Mouse (Mus musculus) hindbrain, embryonic 14.5 days (tissue): ENCODE results near the gene Nid2. TPM values are rescaled to one million over a fixed set of nuclear protein-coding genes. Genes with fewer than 3 reads are reported as not detected.

Experiments
- ATAC-seq: fragments of 200-750 bp; cut with Nextera tagmentation; 2 replicates; pipeline ENCODE4 v1.8.0; 2017; ENCODE audit warnings: moderate number of reproducible peaks, mild to moderate bottlenecking, moderate TSS enrichment, moderate library complexity; ENCODE audit not compliant: low FRiP score
- DNase-seq: peaks from one replicate; pipeline ENCODE4 v3.0.0-alpha.2; 2015; ENCODE audit warnings: low spot score
- H3K27ac ChIP-seq: fragments of 300-500 bp; sonication (generic); 2 replicates; pipeline ENCODE4 v1.5.1; 2014; ENCODE audit warnings: mild to moderate bottlenecking, moderate library complexity
- H3K27me3 ChIP-seq: fragments of 300-500 bp; sonication (generic); 2 replicates; pipeline ENCODE4 v1.6.1; 2014; ENCODE audit warnings: mild to moderate bottlenecking, low read length, mixed read lengths; ENCODE audit not compliant: control insufficient read depth, insufficient read depth
- H3K36me3 ChIP-seq: fragments of 300-500 bp; sonication (generic); replicated peaks from 2 replicates; pipeline ENCODE4 v1.6.1; 2014; ENCODE audit not compliant: control insufficient read depth, insufficient read depth
- H3K4me1 ChIP-seq: fragments of 300-500 bp; sonication (generic); replicated peaks from 2 replicates; pipeline ENCODE4 v1.6.1; 2014; ENCODE audit warnings: antibody characterized with exemption, low read length, mixed read lengths; ENCODE audit not compliant: control insufficient read depth, insufficient read depth
- H3K4me2 ChIP-seq: fragments of 300-500 bp; sonication (generic); replicated peaks from 2 replicates; pipeline ENCODE4 v1.6.1; 2014; ENCODE audit warnings: mild to moderate bottlenecking, moderate library complexity
- H3K4me3 ChIP-seq: fragments of 300-500 bp; sonication (generic); replicated peaks from 2 replicates; pipeline ENCODE4 v1.5.1; 2014; ENCODE audit warnings: mild to moderate bottlenecking, low read length
- H3K9ac ChIP-seq: fragments of 300-500 bp; sonication (generic); 2 replicates; pipeline ENCODE4 v1.6.1; 2014
- H3K9me3 ChIP-seq: fragments of 300-500 bp; sonication (generic); 2 replicates; pipeline ENCODE4 v1.6.1; 2016; ENCODE audit warnings: low read length; ENCODE audit not compliant: control insufficient read depth
- WGBS: fragments of 180-500 bp; shearing (Covaris S2); extraction: QIAGEN DNeasy Blood & Tissue Kit; methylation state at CpG from one replicate; pipeline ENCODE4 v1.1.7; 2014; 5-methylcytosine and 5-hydroxymethylcytosine counted together
- polyA plus RNA-seq: library from polyadenylated mRNA; unstranded; fragments of >200 nt; fragmentation: Nextera tagmentation; extraction: Ambion mirVana; gene quantifications from 2 replicates; pipeline ENCODE4 v1.2.1, GENCODE M21; 2014

The Nid2 gene
- polyA plus RNA-seq, 1 experiment from 2014 or later, result 48.7 TPM

DNA sequence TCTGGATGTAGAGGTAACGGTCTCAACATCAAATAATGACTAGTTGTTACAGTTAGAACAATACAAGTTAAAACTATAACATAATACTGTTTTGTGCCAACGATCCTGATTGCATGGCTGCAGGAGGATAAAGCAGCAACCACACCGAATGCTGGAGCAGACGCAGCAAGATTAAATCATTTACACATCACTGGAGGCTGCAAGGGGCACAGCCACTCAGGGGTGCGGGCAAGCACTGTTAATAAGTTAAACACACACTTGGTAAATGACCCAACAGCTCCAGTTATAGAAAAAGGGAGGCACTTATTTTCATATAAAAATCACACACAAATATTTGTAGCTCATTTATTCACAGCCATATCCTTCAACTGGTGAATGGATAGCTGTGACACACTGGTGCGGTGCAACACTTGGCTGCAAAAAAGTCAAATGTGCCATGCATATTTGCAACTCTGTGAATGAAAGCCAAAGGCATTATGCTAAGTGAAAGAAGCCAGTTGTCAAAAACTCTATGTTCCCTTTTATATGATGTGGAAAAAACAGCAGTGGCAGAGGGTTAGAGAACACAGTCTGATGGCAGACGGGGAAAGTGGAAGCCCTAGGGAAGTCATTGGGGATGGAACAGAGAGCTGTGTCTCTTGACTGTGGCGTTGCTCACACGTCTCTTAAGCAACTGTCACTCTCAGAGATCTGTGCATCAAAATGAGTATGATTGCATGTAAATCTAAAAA lies 11.5 kb upstream of the Nid2 start:
- DNase-seq (no peak), ATAC-seq (no peak)
- WGBS, result 48% methylated on average over 9 of the region's 9 CpGs

GRCm38 (mm10) chr14:19740147-19740738 lies 10.8 kb upstream of the Nid2 start:
- Histone ChIP-seq H3K9me3 (no peaks in the 10 kb centered on the region), H3K4me2 (no peak overlapping the region), H3K36me3 (no peaks in the 10 kb centered on the region), H3K4me1 (no peaks in the 10 kb centered on the region), H3K27ac (no peak overlapping the region), H3K9ac (no peak overlapping the region), H3K4me3 (no peak overlapping the region), H3K27me3 (no peaks in the 10 kb centered on the region)
- ATAC-seq (no peak), DNase-seq (no peak)
- WGBS, result 89% methylated on average over 6 of the region's 6 CpGs

More for the DNA sequence above, 11.5 kb upstream of the Nid2 start:
- Histone ChIP-seq H3K4me3 (no peak overlapping the region), H3K9me3 (no peaks in the 10 kb centered on the region), H3K4me1 (no peaks in the 10 kb centered on the region), H3K27me3 (no peaks in the 10 kb centered on the region), H3K36me3 (no peaks in the 10 kb centered on the region), H3K4me2 (no peak overlapping the region), H3K9ac (no peak overlapping the region), H3K27ac (no peak overlapping the region)

- peaks cover 5% of the 10 kb centered on the region; the same call in 1 of the 2 replicates for H3K27me3 ChIP-seq
- no peaks in the 10 kb centered on the region for H3K36me3 ChIP-seq
- no peaks in the 10 kb centered on the region for H3K9me3 ChIP-seq
- DNase-seq (no peak), ATAC-seq (no peak)
- no peak overlapping the region for H3K4me3 ChIP-seq
- H3K27ac ChIP-seq, result no peak overlapping the region
- H3K9ac ChIP-seq, result no peak overlapping the region
- 88% methylated on average over 5 of the region's 5 CpGs for WGBS
- H3K4me1 ChIP-seq, result no peaks in the 10 kb centered on the region
- H3K4me2 ChIP-seq, result no peak overlapping the region
Observed at GRCm38 (mm10) chr14:19744876-19745275, 6.2 kb upstream of the Nid2 start.

- no peak for ATAC-seq
- WGBS, result 84% methylated on average over 2 of the region's 2 CpGs
- no peaks in the 10 kb centered on the region for H3K36me3 ChIP-seq
Observed at GRCm38 (mm10) chr14:19746232-19746631, 4.8 kb upstream of the Nid2 start.

DNA sequence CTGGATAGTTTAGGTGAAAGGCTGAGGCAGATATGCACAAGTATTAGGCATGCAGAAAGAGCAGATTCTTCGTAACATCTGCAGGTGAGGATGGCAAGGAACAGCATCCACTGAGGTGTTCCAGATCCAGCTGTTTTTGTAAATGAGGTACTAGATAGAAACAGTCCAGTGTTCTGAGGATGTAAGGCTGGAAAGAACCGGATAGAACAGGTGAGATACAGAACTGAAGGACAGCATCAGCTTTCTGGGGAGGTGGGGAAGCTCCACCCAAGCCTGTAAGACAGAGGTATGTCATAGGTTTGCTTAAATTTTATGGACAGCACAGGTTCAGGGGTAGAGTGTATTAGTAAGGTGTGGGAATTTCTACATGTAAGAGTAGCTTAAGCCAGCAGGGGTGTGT lies 4.3 kb upstream of the Nid2 start:
- Histone ChIP-seq H3K9ac (no peak overlapping the region), H3K9me3 (no peaks in the 10 kb centered on the region), H3K4me2 (no peak overlapping the region), H3K4me3 (no peak overlapping the region), H3K27ac (no peak overlapping the region), H3K27me3 (peaks cover 22% of the 10 kb centered on the region), H3K36me3 (no peaks in the 10 kb centered on the region), H3K4me1 (peaks cover 6% of the 10 kb centered on the region; the same call in 1 of the 2 replicates)
- DNase-seq (no peak), ATAC-seq (no peak)
- 91% methylated on average over 2 of the region's 2 CpGs for WGBS

More at GRCm38 (mm10) chr14:19746232-19746631, 4.8 kb upstream of the Nid2 start:
- peaks cover 17% of the 10 kb centered on the region for H3K27me3 ChIP-seq
- no peaks in the 10 kb centered on the region for H3K9me3 ChIP-seq
- H3K9ac ChIP-seq, result no peak overlapping the region
- H3K4me2 ChIP-seq, result no peak overlapping the region
- DNase-seq, result no peak
- H3K27ac ChIP-seq, result no peak overlapping the region
- H3K4me3 ChIP-seq, result no peak overlapping the region
- H3K4me1 ChIP-seq, result 0 out of 2 replicates have a peak, but pooled peaks cover 6% of the 10 kb centered on the region

- 39% methylated on average over 2 of the region's 2 CpGs for WGBS
- H3K4me2 ChIP-seq, result no peak overlapping the region
Observed at GRCm38 (mm10) chr14:19749743-19750142, 1.3 kb upstream of the Nid2 start.

DNA sequence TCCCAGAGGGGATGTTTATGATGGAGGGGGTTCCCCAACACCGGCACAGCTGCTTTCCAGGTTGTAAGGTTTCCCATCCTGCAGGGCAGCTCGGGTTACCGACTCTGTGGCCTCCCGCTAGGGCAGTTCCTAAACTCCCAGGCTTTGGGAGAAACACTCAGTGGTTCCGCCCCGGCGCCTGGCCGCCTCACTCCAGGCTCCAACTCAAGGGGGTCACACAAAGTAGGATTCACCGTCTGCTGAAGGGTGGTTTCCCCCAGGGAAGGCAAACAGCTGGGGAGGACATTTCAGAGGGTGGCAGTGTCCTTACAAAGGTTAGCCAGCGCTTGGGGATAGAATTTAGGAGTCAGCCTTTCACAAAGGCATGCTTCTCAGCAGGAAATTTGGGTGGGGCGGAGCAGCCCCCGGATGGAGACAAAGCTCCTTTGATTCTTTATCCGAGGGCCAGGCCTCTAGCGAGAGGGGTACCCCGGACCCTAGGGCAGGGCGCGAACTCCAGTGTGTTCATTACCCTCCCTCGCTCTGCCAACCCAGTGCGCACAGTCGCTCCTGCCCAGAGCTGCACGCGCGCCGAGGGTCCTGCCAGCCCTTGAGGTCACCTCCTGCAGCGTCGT lies 547 bp upstream of the Nid2 start:
- DNase-seq, result no peak
- under 1% methylated on average over 26 of the region's 26 CpGs for WGBS
- ATAC-seq, result no peak; the same call in 1 of the 2 replicates
- Histone ChIP-seq H3K9me3 (no peaks in the 10 kb centered on the region), H3K4me3 (peak overlapping the region; percentile 51), H3K27ac (no peak overlapping the region), H3K27me3 (peaks cover 36% of the 10 kb centered on the region), H3K36me3 (no peaks in the 10 kb centered on the region), H3K4me2 (peak overlapping the region; percentile 89), H3K4me1 (peaks cover 10% of the 10 kb centered on the region), H3K9ac (no peak overlapping the region)

More at GRCm38 (mm10) chr14:19749743-19750142, 1.3 kb upstream of the Nid2 start:
- Histone ChIP-seq H3K9ac (no peak overlapping the region), H3K27me3 (peaks cover 36% of the 10 kb centered on the region), H3K4me1 (peaks cover 10% of the 10 kb centered on the region), H3K4me3 (no peak overlapping the region), H3K9me3 (no peaks in the 10 kb centered on the region), H3K36me3 (no peaks in the 10 kb centered on the region), H3K27ac (no peak overlapping the region)
- no peak for ATAC-seq
- no peak for DNase-seq

DNA sequence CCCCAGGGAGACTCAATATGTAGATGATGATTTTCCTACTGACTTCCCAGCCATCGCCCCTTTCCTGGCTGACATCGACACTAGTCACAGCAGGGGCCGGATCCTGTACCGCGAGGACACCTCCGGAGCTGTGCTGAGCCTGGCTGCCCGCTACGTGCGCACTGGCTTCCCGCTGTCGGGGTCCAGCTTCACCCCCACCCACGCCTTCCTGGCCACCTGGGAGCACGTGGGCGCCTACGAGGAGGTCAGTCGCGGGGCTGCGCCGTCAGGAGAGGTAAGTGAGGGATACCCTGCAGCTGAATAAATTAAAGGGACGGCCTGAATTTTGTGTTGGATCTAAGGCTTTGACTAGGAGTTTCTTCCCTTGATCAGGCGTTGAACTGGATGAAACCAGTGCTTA lies 1.2 kb downstream of the Nid2 start:
- no peaks in the 10 kb centered on the region for H3K9me3 ChIP-seq
- H3K9ac ChIP-seq, result peak overlapping the region; percentile 13; the same call in 1 of the 2 replicates
- H3K4me1 ChIP-seq, result peaks cover 10% of the 10 kb centered on the region
- peak overlapping the region; percentile 89 for H3K4me2 ChIP-seq
- peaks cover 36% of the 10 kb centered on the region for H3K27me3 ChIP-seq
- no peaks in the 10 kb centered on the region for H3K36me3 ChIP-seq
- no peak for ATAC-seq
- H3K4me3 ChIP-seq, result peak overlapping the region; percentile 51
- WGBS, result 6% methylated on average over 21 of the region's 21 CpGs
- no peak for DNase-seq
- H3K27ac ChIP-seq, result no peak overlapping the region
